Mouse (Mus musculus) MEL (cell line): ENCODE measurements around the gene Lpo.

Source experiments
- CTCF ChIP-seq, 3 experiments: IDR thresholded peaks in 2 of 3; conservative IDR thresholded peaks in 1 of 3; 2 replicates each; pipeline ENCODE4 v1.5.1; 2011 to 2012; ENCODE audit warnings: low read length in 3 of 3, low read depth in 2 of 3, mild to moderate bottlenecking in 2 of 3, improper control_type of control experiment in 1 of 3, inconsistent platforms in 1 of 3, mixed read lengths in 1 of 3, moderate library complexity in 1 of 3; ENCODE audit not compliant: control insufficient read depth in 1 of 3, insufficient read depth in 1 of 3, poor library complexity in 1 of 3, severe bottlenecking in 1 of 3
- EP300 ChIP-seq, 2 experiments: IDR thresholded peaks; 2 replicates each; pipeline ENCODE4 v1.6.1; 2011; ENCODE audit warnings: improper control_type of control experiment in 2 of 2, low read length in 2 of 2, low read depth in 1 of 2, mild to moderate bottlenecking in 1 of 2
- GATA1 ChIP-seq: IDR thresholded peaks from 2 replicates; pipeline ENCODE4 v1.6.1; 2011; ENCODE audit warnings: low read depth, low read length, improper control_type of control experiment
- MAFK ChIP-seq: IDR thresholded peaks from 2 replicates; pipeline ENCODE4 v1.6.1; 2011; ENCODE audit warnings: low read depth, mild to moderate bottlenecking, low read length, improper control_type of control experiment, borderline replicate concordance
- MEF2A ChIP-seq: IDR thresholded peaks from 2 replicates; pipeline ENCODE4 v1.6.1; 2014; ENCODE audit warnings: low read depth, mild to moderate bottlenecking, inconsistent platforms, low read length, improper control_type of control experiment; ENCODE audit not compliant: poor library complexity, insufficient replicate concordance, severe bottlenecking; ENCODE audit errors: extremely low read depth
- POLR2A ChIP-seq, 2 experiments: IDR thresholded peaks; 2 replicates each; pipeline ENCODE4 v1.6.1; 2011 to 2012; ENCODE audit warnings: low read length in 2 of 2, mild to moderate bottlenecking in 2 of 2, control low read depth in 1 of 2, improper control_type of control experiment in 1 of 2, low read depth in 1 of 2, moderate library complexity in 1 of 2; ENCODE audit not compliant: control insufficient read depth in 1 of 2, insufficient read depth in 1 of 2, poor library complexity in 1 of 2
- SMC3 ChIP-seq: IDR thresholded peaks from 2 replicates; pipeline ENCODE4 v1.6.1; 2011; ENCODE audit warnings: low read depth, low read length, improper control_type of control experiment
- TCF12 ChIP-seq: IDR thresholded peaks from 2 replicates; pipeline ENCODE4 v1.6.1; 2014; ENCODE audit warnings: low read depth, mild to moderate bottlenecking, inconsistent platforms, low read length, improper control_type of control experiment, moderate library complexity
- ZC3H11A ChIP-seq: IDR thresholded peaks from 2 replicates; pipeline ENCODE4 v1.6.1; 2012; ENCODE audit warnings: low read depth, mild to moderate bottlenecking, inconsistent platforms, low read length, improper control_type of control experiment
- ZKSCAN1 ChIP-seq: IDR thresholded peaks from 2 replicates; pipeline ENCODE4 v1.6.1; 2012; ENCODE audit warnings: low read depth, mild to moderate bottlenecking, inconsistent platforms, low read length, improper control_type of control experiment, moderate library complexity

DNA sequence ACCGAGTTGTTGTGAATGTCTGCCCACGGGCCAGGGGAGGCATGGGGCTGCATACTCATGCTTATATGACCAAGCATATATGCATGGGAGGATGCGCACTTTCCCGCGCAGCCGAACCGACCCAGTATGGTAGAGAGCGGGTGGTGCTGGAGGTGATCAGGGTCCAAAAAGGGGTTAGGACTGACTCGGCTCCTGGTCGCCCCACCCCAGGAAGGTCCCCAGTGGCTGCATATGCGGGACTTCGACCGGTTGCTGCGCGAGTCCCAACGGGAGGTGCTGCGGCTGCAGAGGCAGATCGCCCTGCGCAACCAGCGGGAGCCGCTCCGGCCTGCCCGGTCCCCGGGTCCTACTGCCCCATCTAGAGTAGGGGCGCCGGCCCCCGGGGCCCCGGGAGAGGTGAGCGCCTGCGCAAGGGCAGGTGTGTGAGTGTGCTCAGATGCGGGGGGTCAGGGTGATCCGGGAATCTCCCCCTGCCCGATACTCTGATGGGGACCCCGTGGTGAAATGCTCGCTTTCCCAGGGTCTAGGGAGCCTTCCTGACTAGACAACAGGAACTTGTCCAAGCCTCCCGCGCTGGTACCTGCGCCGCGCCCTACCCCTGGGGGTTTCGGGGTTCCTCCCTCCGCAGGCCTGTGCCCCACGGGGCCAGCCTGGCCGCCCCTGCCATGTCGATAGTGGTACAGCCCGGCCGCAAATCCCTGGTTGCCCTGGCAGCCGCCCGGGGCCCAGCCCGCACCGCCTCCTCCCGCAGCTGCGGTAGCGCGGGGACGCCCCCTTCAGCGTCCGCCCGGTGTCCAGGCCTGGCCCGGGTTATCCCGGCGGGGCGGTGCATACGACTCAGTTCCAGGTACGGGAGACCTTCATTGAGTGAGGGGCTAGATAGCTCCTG is 63.9 kb downstream of the Lpo start:
- TF ChIP-seq CTCF (IDR thresholded peaks at IDR 0.05 in 2 of 3, conservative IDR thresholded peaks at IDR 0.05 in 1 of 3; ENCODE audit: control insufficient read depth in 1 of 3, insufficient read depth in 1 of 3, low read depth in 2 of 3, low read length in 3 of 3, poor library complexity in 1 of 3, severe bottlenecking in 1 of 3): no peak
- no peak for TF ChIP-seq POLR2A (IDR thresholded peaks at IDR 0.05; ENCODE audit: control insufficient read depth in 1 of 2, insufficient read depth in 1 of 2, low read depth in 1 of 2, low read length in 2 of 2, poor library complexity in 1 of 2)
- no peak for TF ChIP-seq MEF2A
- no peak for TF ChIP-seq ZC3H11A
- no peak for TF ChIP-seq MAFK
- TF ChIP-seq ZKSCAN1: no peak
- TF ChIP-seq SMC3: no peak
- no peak for TF ChIP-seq GATA1
- no peak for TF ChIP-seq EP300 (IDR thresholded peaks at IDR 0.05; ENCODE audit: low read depth in 1 of 2, low read length in 2 of 2)
- no peak for TF ChIP-seq TCF12
